Mouse (Mus musculus): ENCODE results near the gene Cnih3.

Cnih3 gene

GRCm38 (mm10) chr1:181448041-181448440, 95.6 kb downstream of the Cnih3 start:
- no peak for DNase-seq (ENCODE audit: low read depth, low spot score)

- no peak for DNase-seq (ENCODE audit: low read depth, low spot score)
Measured at GRCm38 (mm10) chr1:181453106-181453505, 100.7 kb downstream of the Cnih3 start.

- no peak for DNase-seq (ENCODE audit: low read depth, low spot score)
Measured at GRCm38 (mm10) chr1:181456911-181457310, 104.5 kb downstream of the Cnih3 start.

GRCm38 (mm10) chr1:181459431-181460105, 107.1 kb downstream of the Cnih3 start:
- DNase-seq (ENCODE audit: low read depth, low spot score), result no peak

- DNase-seq (ENCODE audit: low read depth, low spot score), result no peak
Measured at GRCm38 (mm10) chr1:181460283-181460682, 107.9 kb downstream of the Cnih3 start.

- DNase-seq (ENCODE audit: low read depth, low spot score), result no peak
Measured at GRCm38 (mm10) chr1:181461484-181461883, 109.1 kb downstream of the Cnih3 start.

GRCm38 (mm10) chr1:181462051-181462905, 109.8 kb downstream of the Cnih3 start:
- no peak for DNase-seq (ENCODE audit: low read depth, low spot score)

GRCm38 (mm10) chr1:181462906-181463179, 110.4 kb downstream of the Cnih3 start:
- DNase-seq (ENCODE audit: low read depth, low spot score), result no peak

- peak; percentile 51 for DNase-seq (ENCODE audit: low read depth, low spot score)
Measured at GRCm38 (mm10) chr1:181465027-181465426, 112.6 kb downstream of the Cnih3 start.

- no peak for DNase-seq (ENCODE audit: low read depth, low spot score)
Measured at GRCm38 (mm10) chr1:181466040-181466439, 113.6 kb downstream of the Cnih3 start.

- no peak for DNase-seq (ENCODE audit: low read depth, low spot score)
Measured at GRCm38 (mm10) chr1:181466601-181467320, 114.3 kb downstream of the Cnih3 start.

GRCm38 (mm10) chr1:181467321-181467670, 114.9 kb downstream of the Cnih3 start:
- no peak for DNase-seq (ENCODE audit: low read depth, low spot score)

- no peak for DNase-seq (ENCODE audit: low read depth, low spot score)
Measured at GRCm38 (mm10) chr1:181469415-181469814, 117.0 kb downstream of the Cnih3 start.

GRCm38 (mm10) chr1:181476141-181476540, 123.7 kb downstream of the Cnih3 start:
- no peak for DNase-seq (ENCODE audit: low read depth, low spot score)

- no peak for DNase-seq (ENCODE audit: low read depth, low spot score)
Measured at GRCm38 (mm10) chr1:181476557-181476956, 124.1 kb downstream of the Cnih3 start.

- DNase-seq (ENCODE audit: low read depth, low spot score), result no peak
Measured at GRCm38 (mm10) chr1:181484696-181485095, 132.3 kb downstream of the Cnih3 start.

- no peak for DNase-seq (ENCODE audit: low read depth, low spot score)
Measured at GRCm38 (mm10) chr1:181503471-181503870, 151.0 kb downstream of the Cnih3 start.

GRCm38 (mm10) chr1:181505367-181505766, 152.9 kb downstream of the Cnih3 start:
- DNase-seq (ENCODE audit: low read depth, low spot score), result no peak

All from ZHBTc4 (cell line).